Mouse (Mus musculus) right cerebral cortex, postnatal 10 days (tissue): ENCODE results near the gene Adamts20.
"Not testable (repeated sequence)": the region's sequence is repeated elsewhere in the genome, so short reads cannot be mapped to it uniquely, and the experiment has no call there.

ENCODE experiments used
- DNase-seq, 2 experiments: peaks; one replicate each; pipeline ENCODE4 v3.0.0; 2021; ENCODE audit warnings: low spot score in 2 of 2

The Adamts20 gene

GRCm38 (mm10) chr15:94444437-94445136 lies 20.6 kb downstream of the Adamts20 start:
- DNase-seq = no peak

GRCm38 (mm10) chr15:94444043-94444436 lies 21.2 kb downstream of the Adamts20 start:
- DNase-seq = no peak

GRCm38 (mm10) chr15:94443025-94443424 lies 22.2 kb downstream of the Adamts20 start:
- DNase-seq = no peak

GRCm38 (mm10) chr15:94435532-94435931 lies 29.7 kb downstream of the Adamts20 start:
- DNase-seq = no peak

- no peak for DNase-seq
Observed at GRCm38 (mm10) chr15:94430681-94431405, 34.4 kb downstream of the Adamts20 start.

- no peak for DNase-seq
Observed at GRCm38 (mm10) chr15:94428726-94429125, 36.5 kb downstream of the Adamts20 start.

- DNase-seq = no peak
Observed at GRCm38 (mm10) chr15:94427482-94428214, 37.6 kb downstream of the Adamts20 start.

- no peak for DNase-seq
Observed at GRCm38 (mm10) chr15:94420526-94420925, 44.7 kb downstream of the Adamts20 start.

- DNase-seq = no peak
Observed at GRCm38 (mm10) chr15:94419167-94419566, 46.1 kb downstream of the Adamts20 start.

GRCm38 (mm10) chr15:94418427-94418826 lies 46.8 kb downstream of the Adamts20 start:
- no peak for DNase-seq

- no peak for DNase-seq
Observed at GRCm38 (mm10) chr15:94417216-94418155, 47.7 kb downstream of the Adamts20 start.

GRCm38 (mm10) chr15:94409832-94410231 lies 55.4 kb downstream of the Adamts20 start:
- DNase-seq = peak; percentile 89 to 94

GRCm38 (mm10) chr15:94406364-94406763 lies 58.9 kb downstream of the Adamts20 start:
- DNase-seq = no peak

- DNase-seq = peak; percentile 91 to 94
Observed at GRCm38 (mm10) chr15:94404071-94404545, 61.1 kb downstream of the Adamts20 start.

- no peak for DNase-seq
Observed at GRCm38 (mm10) chr15:94403461-94404070, 61.7 kb downstream of the Adamts20 start.

- no peak for DNase-seq
Observed at GRCm38 (mm10) chr15:94403018-94403417, 62.2 kb downstream of the Adamts20 start.

- DNase-seq = no peak
Observed at GRCm38 (mm10) chr15:94392737-94393136, 72.5 kb downstream of the Adamts20 start.

- not testable (repeated sequence) for DNase-seq
Observed at GRCm38 (mm10) chr15:94390127-94390526, 75.1 kb downstream of the Adamts20 start.

- no peak for DNase-seq
Observed at GRCm38 (mm10) chr15:94379425-94379824, 85.8 kb downstream of the Adamts20 start.

GRCm38 (mm10) chr15:94372548-94372947 lies 92.7 kb downstream of the Adamts20 start:
- no peak for DNase-seq

- DNase-seq = no peak
Observed at GRCm38 (mm10) chr15:94349052-94349451, 116.2 kb downstream of the Adamts20 start.
